Mouse (Mus musculus) brain, embryonic 14.5 days (tissue): ENCODE measurements around the gene Tor1b.

Experiments used
- CTCF ChIP-seq: fragments of 200-500 bp; IDR thresholded peaks from 2 replicates; pipeline ENCODE4 v1.5.1; 2012; ENCODE audit warnings: inconsistent platforms, mild to moderate bottlenecking, moderate library complexity, borderline replicate concordance; ENCODE audit not compliant: insufficient read depth, insufficient read length; ENCODE audit errors: extremely low read depth
- POLR2A ChIP-seq: fragments of 200-500 bp; IDR thresholded peaks from 2 replicates; pipeline ENCODE4 v1.6.1; 2012; ENCODE audit warnings: mild to moderate bottlenecking, inconsistent platforms, borderline replicate concordance; ENCODE audit not compliant: poor library complexity, insufficient read depth, insufficient read length, severe bottlenecking; ENCODE audit errors: extremely low read depth

DNA sequence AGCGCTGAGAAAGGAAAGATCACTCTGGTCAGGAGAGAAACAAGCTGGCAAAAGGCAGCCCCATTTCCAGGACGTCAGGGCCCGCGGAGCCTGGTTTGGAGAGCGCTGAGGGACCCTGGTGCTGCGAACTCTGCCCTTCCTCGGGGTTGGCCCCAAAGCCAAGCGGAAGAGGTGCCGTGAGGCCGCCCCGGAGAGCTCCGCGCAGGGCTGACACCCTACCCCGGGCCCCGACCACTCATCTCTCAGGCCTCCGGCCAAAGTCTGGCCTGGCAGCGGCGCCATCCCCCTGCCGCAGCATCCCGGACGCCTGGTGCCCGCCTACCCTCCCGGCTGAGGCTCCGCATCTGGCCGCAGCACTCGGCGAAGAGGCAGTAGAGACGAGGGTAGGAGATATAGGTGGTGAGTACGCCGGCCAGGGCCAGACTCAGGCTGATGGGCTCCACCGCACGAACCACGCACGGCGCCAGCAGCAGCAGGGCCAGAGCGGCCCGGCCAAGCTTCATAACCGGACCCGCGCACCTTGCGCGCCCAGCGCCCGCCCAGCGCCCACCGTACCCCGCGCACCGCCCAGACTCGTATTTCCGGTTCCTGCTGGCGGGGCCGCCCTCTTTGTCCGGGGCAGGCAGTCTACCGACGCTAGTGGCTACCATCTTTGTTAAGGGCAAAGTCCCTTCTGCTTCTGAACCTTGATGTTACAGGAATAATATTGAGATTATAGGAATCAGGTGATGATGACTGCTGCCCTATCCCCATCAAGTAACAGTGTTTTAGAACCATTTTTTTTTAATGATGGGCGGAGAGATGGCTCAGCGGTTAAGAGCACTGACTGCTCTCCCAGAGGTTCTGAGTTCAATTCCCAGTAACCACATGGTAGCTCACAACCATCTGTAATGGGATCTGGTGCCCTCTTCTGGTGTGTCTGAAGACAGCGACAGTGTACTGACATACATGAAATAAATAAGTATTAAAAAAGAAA is 14.9 kb downstream of the Tor1b start, which contains the start of gene Tor1a:
- no peak for TF ChIP-seq CTCF
- TF ChIP-seq POLR2A, result peak; percentile 98
